Mouse (Mus musculus): ENCODE measurements around the gene D930020B18Rik. TPM values are rescaled to one million over a fixed set of nuclear protein-coding genes. Genes with fewer than 3 reads are reported as not detected.

D930020B18Rik gene
- polyA plus RNA-seq, 1 experiment from 2014 or later: 0.22 TPM

DNA sequence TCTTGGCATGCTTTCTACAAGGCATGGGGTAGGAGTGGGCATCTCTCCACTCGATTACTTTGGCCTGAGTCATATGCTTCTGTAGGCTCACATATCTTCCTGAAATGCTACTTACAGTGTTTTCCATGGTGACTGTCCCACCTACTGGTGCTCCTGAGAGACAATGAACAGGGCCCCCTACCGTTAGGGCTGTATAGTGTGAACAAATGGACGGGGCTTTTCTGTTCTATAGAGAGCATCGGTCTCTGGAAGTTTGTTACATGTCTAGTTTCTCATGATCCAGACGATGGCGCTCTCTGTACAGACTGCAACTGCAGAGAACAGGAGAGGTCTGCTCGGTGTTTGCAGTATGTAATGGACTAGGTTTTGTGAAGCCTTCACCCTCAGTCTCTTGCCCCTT lies 46.1 kb downstream of the D930020B18Rik start:
- no peak overlapping the region for H3K27ac ChIP-seq
- no peak for ATAC-seq (ENCODE audit: low FRiP score)
- WGBS: 77% methylated on average over 7 of the region's 7 CpGs
- H3K27me3 ChIP-seq: no peaks in the 10 kb centered on the region
- no peaks in the 10 kb centered on the region for H3K36me3 ChIP-seq
- no peak overlapping the region for H3K9ac ChIP-seq
- no peak overlapping the region for H3K4me3 ChIP-seq
- H3K9me3 ChIP-seq: no peaks in the 10 kb centered on the region
- no peak overlapping the region for H3K4me2 ChIP-seq
- H3K4me1 ChIP-seq (replicated peaks): peaks cover 3% of the 10 kb centered on the region; the same call in 1 of the 2 replicates

DNA sequence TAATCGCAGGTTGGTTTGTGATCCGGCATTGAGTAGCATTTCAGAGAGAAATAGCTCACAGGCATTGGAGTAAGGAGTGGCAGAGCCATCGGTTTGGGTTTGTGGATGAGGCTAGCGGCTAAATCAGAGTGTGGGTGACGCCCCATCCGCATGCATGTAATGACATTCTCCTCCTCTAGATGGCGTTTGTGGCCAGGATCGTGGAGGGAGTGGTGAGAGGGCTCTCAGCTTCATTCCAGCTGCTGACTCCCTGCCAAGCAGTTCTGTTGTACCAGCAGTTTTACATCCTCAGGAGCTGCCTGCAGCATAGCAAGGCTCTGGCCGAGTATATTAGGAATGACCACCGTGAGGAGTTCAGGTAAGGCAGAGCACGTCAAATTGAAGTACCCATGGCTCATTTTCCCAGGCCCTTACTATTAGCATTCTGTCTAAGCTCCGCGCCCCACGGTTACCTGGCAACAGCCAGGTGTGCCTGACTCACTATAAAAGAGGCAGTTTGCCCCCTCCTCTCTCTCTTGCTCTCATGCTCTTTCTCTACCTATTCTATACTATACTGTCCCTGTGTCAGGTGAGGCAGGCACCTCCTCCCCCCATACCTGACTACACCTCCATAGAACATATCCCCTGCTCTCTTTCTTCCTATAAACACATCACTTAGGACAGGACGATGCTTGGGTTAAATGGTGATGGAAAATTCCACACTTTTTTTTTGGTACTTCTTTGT lies 48.4 kb downstream of the D930020B18Rik start:
- 17% methylated on average over 15 of the region's 15 CpGs for WGBS
- Histone ChIP-seq H3K4me2 (0 out of 2 replicates have a peak overlapping the region, but pooled peaks have one; percentile 7), H3K27ac (no peak overlapping the region), H3K9me3 (no peaks in the 10 kb centered on the region), H3K36me3 (no peaks in the 10 kb centered on the region), H3K4me1 (replicated peaks) (peaks cover 3% of the 10 kb centered on the region; the same call in 1 of the 2 replicates), H3K4me3 (no peak overlapping the region), H3K9ac (no peak overlapping the region), H3K27me3 (no peaks in the 10 kb centered on the region)
- peak; percentile 83 for ATAC-seq (ENCODE audit: low FRiP score)

DNA sequence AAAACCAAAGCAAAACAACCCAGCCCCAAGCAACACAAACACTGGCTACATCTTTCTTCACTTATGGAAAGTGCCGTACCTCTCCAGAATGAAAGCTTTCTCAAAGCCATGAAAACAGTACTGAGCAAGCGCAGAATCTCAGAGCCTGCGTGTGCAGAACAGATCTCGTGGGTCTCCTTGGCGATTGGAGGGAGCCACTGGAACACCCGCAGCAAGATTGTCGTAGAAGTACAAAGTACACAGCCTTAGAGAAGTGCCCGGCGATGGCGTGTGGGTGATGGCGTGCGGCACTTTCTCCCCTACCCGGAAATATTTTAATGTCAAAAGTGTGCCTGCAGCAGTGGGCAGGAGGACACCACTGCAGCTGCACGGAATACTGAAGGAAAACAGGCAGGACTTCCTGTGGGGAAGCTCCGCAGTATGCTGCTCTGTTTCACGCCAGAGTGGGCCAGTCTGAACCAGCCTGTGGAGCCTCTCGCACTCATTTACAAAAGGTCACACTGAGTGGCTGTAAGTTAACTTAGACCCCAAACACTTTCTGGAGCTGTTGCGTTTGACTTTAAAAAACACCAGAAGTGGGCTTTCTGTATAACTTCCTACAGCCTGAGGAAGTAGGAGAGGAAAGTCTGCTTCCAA lies 51.7 kb downstream of the D930020B18Rik start:
- peaks cover 3% of the 10 kb centered on the region; the same call in 1 of the 2 replicates for H3K4me1 ChIP-seq (replicated peaks)
- no peak overlapping the region for H3K9ac ChIP-seq
- 0 out of 2 replicates have a peak, but pooled peaks cover 4% of the 10 kb centered on the region for H3K9me3 ChIP-seq
- no peak for ATAC-seq (ENCODE audit: low FRiP score)
- H3K36me3 ChIP-seq: no peaks in the 10 kb centered on the region
- no peaks in the 10 kb centered on the region for H3K27me3 ChIP-seq
- WGBS: 55% methylated on average over 18 of the region's 18 CpGs
- H3K27ac ChIP-seq: no peak overlapping the region
- no peak overlapping the region for H3K4me3 ChIP-seq
- H3K4me2 ChIP-seq: peak overlapping the region; percentile 23; the same call in 1 of the 2 replicates

DNA sequence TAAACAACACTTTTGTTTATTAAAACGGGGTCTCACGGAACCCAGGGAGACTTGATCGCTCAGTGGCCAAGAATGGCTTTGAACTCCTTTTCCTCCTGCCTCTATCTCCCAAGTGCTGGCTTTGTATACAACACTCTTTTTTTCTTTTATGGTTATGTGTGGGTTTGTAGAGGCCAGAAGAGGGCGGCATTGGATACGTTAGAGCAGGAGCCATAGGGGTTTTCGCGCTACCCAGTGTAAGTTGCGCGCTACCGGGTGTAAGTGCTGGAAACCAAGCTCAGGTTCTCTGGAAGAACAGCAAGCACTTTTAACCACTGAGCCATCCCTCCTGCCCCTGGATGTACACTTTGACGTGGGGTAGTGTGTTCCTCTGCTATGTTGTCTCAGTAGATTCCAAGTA lies 53.2 kb downstream of the D930020B18Rik start:
- 0 out of 2 replicates have a peak, but pooled peaks cover 4% of the 10 kb centered on the region for H3K9me3 ChIP-seq
- peaks cover under 1% of the 10 kb centered on the region; the same call in 1 of the 2 replicates for H3K4me1 ChIP-seq (replicated peaks)
- no peak overlapping the region for H3K4me2 ChIP-seq
- no peak overlapping the region for H3K9ac ChIP-seq
- H3K27ac ChIP-seq: no peak overlapping the region
- WGBS: 88% methylated on average over 11 of the region's 11 CpGs
- no peaks in the 10 kb centered on the region for H3K36me3 ChIP-seq
- H3K4me3 ChIP-seq: no peak overlapping the region
- no peak for ATAC-seq (ENCODE audit: low FRiP score)
- H3K27me3 ChIP-seq: no peaks in the 10 kb centered on the region

DNA sequence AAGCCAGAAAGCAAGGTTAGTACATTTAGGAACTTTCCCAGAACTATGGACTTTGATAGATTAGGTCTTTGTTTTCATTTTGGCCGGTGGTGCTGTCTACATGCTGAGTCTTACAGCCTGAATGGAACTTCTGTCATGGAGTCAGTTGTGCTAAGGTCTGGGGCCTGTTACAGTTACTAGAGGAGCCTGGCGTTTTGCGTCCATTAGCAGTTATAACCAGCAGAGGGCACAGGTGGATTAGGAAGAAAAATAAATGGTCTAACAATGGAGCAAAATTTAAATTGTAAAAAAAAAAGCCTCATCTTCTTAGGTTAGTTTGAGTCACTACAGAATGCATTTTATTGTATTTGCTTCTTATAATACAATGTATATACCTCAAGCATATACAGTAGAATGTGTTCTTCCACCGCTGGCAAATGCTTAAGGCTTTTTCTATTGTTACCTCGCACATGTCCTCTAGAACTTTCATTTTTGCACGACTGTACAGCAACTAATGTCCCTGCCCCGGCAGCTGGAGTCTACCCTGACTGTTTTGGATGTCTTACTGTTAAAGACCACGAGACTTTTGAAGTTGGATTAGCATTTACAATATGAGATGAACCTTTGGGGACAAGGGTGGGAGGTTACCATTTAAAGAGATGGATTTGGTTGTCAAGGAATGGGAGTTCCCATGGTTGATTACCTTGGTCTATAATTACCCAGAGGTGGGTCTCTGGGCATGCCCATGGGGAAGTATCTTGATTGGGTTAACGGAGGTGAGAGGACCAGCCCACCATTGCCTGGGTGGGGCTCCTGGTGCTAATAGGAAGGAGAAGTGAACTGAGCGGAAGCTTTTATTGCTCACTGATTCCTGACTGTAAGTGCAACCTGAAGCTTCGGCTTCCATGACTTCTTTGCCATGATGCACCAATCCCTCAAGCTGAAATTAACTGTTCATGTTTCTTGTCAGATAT lies 60.2 kb downstream of the D930020B18Rik start:
- WGBS: 66% methylated on average over 11 of the region's 11 CpGs
- Histone ChIP-seq H3K27ac (no peak overlapping the region), H3K27me3 (no peaks in the 10 kb centered on the region), H3K4me3 (no peak overlapping the region), H3K9me3 (0 out of 2 replicates have a peak, but pooled peaks cover 4% of the 10 kb centered on the region), H3K9ac (no peak overlapping the region), H3K36me3 (no peaks in the 10 kb centered on the region), H3K4me2 (no peak overlapping the region), H3K4me1 (replicated peaks) (no peaks in the 10 kb centered on the region)
- peak; percentile 61; the same call in 1 of the 2 replicates for ATAC-seq (ENCODE audit: low FRiP score)

DNA sequence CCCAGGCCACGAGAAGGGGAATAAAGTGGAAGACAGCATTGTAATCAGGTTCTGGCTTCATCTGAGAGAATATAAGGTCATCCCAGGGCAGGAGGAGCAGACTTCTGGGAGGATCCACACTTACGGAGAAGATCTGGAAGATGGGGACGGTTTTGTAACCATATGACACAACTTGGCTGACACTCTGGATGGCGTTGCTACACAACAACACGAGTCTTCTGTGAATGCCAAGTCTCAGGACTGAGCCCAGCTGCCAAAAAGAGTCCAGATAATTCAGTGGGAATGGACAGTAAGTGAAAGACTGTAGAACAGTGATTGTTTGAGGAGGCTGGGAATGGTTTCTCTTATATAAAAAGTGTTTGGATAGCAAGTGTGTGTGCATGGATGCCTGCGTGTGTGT lies 62.2 kb downstream of the D930020B18Rik start:
- no peaks in the 10 kb centered on the region for H3K27me3 ChIP-seq
- ATAC-seq (ENCODE audit: low FRiP score): no peak
- 84% methylated on average over 6 of the region's 6 CpGs for WGBS

DNA sequence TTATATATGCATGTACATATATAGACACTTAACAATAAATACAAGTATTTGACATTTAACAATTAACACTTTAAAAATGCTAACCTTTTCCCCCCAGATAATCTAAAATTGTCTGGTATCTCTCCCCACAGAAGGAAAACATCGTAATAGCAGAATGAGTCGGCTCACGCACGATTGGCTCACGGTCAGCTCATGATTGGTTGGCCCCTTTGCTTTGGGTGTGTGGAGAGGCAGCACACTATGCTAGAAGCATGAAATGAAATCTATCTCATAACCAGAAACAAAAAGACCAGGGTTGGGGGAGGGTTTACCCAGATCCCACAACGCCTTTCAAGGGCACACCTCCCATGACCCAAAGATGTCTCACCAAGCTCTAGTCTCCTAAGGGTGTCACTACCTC lies 63.5 kb downstream of the D930020B18Rik start:
- Histone ChIP-seq H3K9me3 (no peaks in the 10 kb centered on the region), H3K36me3 (no peaks in the 10 kb centered on the region), H3K27ac (no peak overlapping the region), H3K27me3 (no peaks in the 10 kb centered on the region), H3K4me3 (no peak overlapping the region), H3K4me2 (no peak overlapping the region), H3K4me1 (replicated peaks) (no peaks in the 10 kb centered on the region), H3K9ac (no peak overlapping the region)
- WGBS: 94% methylated on average over 6 of the region's 6 CpGs
- ATAC-seq (ENCODE audit: low FRiP score): no peak

More for the DNA sequence above, 62.2 kb downstream of the D930020B18Rik start:
- no peak overlapping the region for H3K4me2 ChIP-seq
- no peak overlapping the region for H3K4me3 ChIP-seq
- no peak overlapping the region for H3K27ac ChIP-seq
- H3K36me3 ChIP-seq: no peaks in the 10 kb centered on the region
- no peak overlapping the region for H3K9ac ChIP-seq
- H3K4me1 ChIP-seq (replicated peaks): no peaks in the 10 kb centered on the region
- no peaks in the 10 kb centered on the region for H3K9me3 ChIP-seq

DNA sequence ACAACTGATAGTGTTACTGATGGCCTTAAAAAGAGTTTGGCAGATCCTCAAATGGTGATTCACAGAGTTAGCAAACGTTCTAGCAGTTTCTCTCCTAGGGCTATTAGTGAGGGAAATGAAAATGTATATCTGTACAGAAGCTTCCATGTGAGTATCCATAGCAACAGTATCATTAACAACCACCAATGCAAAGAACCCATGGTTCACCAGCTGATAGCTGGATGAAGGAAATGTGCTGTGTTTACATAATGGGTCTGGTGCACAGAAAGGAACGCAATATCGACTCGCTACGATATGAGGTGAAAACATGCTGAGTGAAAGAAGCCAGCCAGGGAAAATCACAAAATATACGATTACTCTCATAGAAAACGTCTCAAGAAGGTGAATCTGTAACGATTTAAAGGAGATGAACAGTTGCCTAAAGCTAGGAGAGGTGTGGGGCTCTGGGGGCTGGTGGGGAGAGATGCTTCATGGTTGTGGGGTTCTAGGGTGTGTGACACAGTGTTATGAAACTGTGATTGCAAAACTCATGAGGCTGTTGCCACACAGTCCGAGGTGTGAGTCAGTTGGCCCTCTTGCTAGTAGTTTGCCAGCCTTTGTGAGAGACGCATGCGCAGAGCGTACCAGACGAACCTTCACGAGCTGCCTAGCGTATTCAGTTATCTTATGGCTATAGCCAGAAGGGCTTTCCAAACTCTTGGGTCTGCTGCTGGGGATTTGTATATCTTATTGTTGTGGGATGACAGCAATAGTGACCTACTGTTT lies 64.2 kb downstream of the D930020B18Rik start:
- WGBS: 89% methylated on average over 15 of the region's 15 CpGs
- no peak for ATAC-seq (ENCODE audit: low FRiP score)
- no peaks in the 10 kb centered on the region for H3K9me3 ChIP-seq
- H3K9ac ChIP-seq: no peak overlapping the region
- no peaks in the 10 kb centered on the region for H3K36me3 ChIP-seq
- no peak overlapping the region for H3K4me3 ChIP-seq
- H3K4me1 ChIP-seq (replicated peaks): no peaks in the 10 kb centered on the region
- no peak overlapping the region for H3K27ac ChIP-seq
- no peaks in the 10 kb centered on the region for H3K27me3 ChIP-seq
- H3K4me2 ChIP-seq: no peak overlapping the region

DNA sequence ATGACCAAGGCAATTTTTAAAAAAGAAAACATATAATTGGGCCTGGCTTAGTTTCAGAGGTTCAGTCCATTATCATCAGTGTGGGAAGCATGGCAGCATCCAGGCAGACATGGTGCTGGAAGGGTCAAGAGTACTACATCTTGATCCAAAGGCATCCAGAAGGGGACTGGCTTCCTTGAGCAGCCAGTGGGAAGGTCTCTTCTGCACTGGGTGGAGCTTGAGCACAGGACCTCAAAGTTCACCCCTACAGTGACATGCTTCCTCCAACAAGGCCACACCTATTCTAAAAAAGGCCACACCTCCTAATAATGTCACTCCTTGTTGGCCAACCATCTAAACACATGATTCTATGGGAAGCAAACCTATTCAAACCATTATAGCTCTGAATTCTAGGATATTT lies 75.5 kb downstream of the D930020B18Rik start:
- Histone ChIP-seq H3K9me3 (peaks cover 14% of the 10 kb centered on the region), H3K27me3 (no peaks in the 10 kb centered on the region), H3K36me3 (no peaks in the 10 kb centered on the region), H3K4me3 (no peak overlapping the region), H3K27ac (no peak overlapping the region), H3K9ac (no peak overlapping the region), H3K4me2 (no peak overlapping the region), H3K4me1 (replicated peaks) (no peaks in the 10 kb centered on the region)
- ATAC-seq (ENCODE audit: low FRiP score): no peak

DNA sequence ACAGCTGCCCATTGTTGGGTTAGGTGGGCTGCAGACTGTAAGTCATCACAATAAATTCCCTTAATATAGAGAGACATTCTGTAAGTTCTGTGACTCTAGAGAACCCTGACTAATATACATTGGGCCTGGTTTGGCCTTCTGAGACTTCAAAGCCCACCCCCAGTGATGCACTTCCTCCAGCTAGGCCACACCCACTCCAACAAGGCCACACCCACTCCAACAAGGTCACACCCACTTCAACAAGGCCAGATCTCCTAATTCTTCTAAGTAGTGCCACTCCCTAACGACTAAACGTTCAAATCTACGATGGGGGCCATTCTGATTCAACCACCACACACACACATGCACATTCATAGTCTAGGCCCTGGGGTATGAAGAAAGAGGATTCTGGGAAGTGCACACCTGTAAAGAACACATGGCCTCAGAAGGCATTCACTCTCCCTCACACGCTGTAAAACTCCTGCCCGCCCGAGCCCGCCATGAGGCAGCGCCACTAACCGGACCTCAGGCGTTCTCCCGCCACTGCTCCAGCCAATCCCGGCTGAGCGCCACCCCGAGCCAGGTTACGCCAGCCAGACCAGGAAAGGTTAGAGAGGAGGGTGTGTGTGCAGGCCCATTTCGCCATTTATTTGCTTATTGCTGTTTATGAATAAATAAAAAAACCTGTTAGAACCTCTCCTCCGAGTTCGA lies 77.7 kb downstream of the D930020B18Rik start:
- Histone ChIP-seq H3K4me1 (replicated peaks) (no peaks in the 10 kb centered on the region), H3K9me3 (peaks cover 21% of the 10 kb centered on the region), H3K27me3 (no peaks in the 10 kb centered on the region), H3K4me2 (no peak overlapping the region), H3K27ac (no peak overlapping the region), H3K9ac (no peak overlapping the region), H3K4me3 (no peak overlapping the region), H3K36me3 (no peaks in the 10 kb centered on the region)
- no peak for ATAC-seq (ENCODE audit: low FRiP score)
- 93% methylated on average over 18 of the region's 18 CpGs for WGBS

DNA sequence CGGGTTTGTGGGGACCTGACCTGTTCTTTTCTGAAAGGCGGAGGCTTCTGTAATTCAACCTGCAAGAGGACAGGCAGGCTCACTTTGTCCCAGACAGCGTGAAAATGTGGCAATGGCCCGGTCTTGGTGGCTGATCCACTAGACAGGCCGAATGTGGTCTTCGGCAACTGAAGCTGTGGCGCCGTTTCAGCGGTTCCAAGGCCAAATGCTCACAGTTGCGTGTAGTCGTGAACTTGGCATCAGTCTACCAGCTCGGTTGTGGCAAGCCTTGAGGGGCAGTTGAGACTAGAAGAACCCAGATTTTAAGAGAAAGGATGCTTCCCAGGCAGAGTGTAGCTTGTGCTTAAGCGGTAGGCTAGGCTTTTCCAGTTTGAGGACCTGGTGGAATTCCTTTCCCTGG lies 79.3 kb downstream of the D930020B18Rik start:
- Histone ChIP-seq H3K36me3 (no peaks in the 10 kb centered on the region), H3K27ac (no peak overlapping the region), H3K4me2 (no peak overlapping the region), H3K9me3 (peaks cover 21% of the 10 kb centered on the region), H3K4me1 (replicated peaks) (no peaks in the 10 kb centered on the region), H3K9ac (no peak overlapping the region), H3K4me3 (no peak overlapping the region), H3K27me3 (no peaks in the 10 kb centered on the region)
- no peak for ATAC-seq (ENCODE audit: low FRiP score)
- WGBS: 94% methylated on average over 13 of the region's 13 CpGs

All from hindbrain, embryonic 13.5 days (tissue).